Mouse (Mus musculus): ENCODE measurements around the gene Camkk1. TPM values are rescaled to one million over a fixed set of nuclear protein-coding genes. Genes with fewer than 3 reads are reported as not detected.

Camkk1 gene
- polyA plus RNA-seq, 1 experiment from 2014 or later = 2.7 TPM

- H3K9ac ChIP-seq (ENCODE audit: low read length) = 0 out of 2 replicates have a peak overlapping the region, but pooled peaks have one; percentile 22
- H3K4me3 ChIP-seq (ENCODE audit: low read depth, low read length) = no peak overlapping the region
- 61% methylated on average over 5 of the region's 5 CpGs for WGBS
- no peak for DNase-seq (ENCODE audit: low spot score)
- no peak overlapping the region; the same call in 1 of the 2 replicates for H3K4me2 ChIP-seq (ENCODE audit: low read depth, severe bottlenecking)
- no peaks in the 10 kb centered on the region for H3K9me3 ChIP-seq (ENCODE audit: control insufficient read depth, low read length)
- no peak for ATAC-seq (ENCODE audit: insufficient number of reproducible peaks, low FRiP score, low TSS enrichment, low read depth)
- H3K27ac ChIP-seq (replicated peaks; ENCODE audit: low read depth, low read length) = no peak overlapping the region
- no peaks in the 10 kb centered on the region for H3K27me3 ChIP-seq (ENCODE audit: control insufficient read depth, insufficient read depth, low read length)
- H3K4me1 ChIP-seq (ENCODE audit: control insufficient read depth, insufficient read depth, low read length) = no peaks in the 10 kb centered on the region; the same call in 1 of the 2 replicates
- H3K36me3 ChIP-seq (ENCODE audit: control insufficient read depth, insufficient read depth, low read length) = no peaks in the 10 kb centered on the region
Measured at GRCm38 (mm10) chr11:73031536-73031935, 12.7 kb downstream of the Camkk1 start.

- Histone ChIP-seq H3K4me1 (ENCODE audit: control insufficient read depth, insufficient read depth, low read length) (no peaks in the 10 kb centered on the region; the same call in 1 of the 2 replicates), H3K4me2 (ENCODE audit: low read depth, severe bottlenecking) (no peak overlapping the region), H3K4me3 (ENCODE audit: low read depth, low read length) (no peak overlapping the region), H3K9me3 (ENCODE audit: control insufficient read depth, low read length) (no peaks in the 10 kb centered on the region), H3K27ac (replicated peaks; ENCODE audit: low read depth, low read length) (no peak overlapping the region), H3K9ac (ENCODE audit: low read length) (no peak overlapping the region), H3K27me3 (ENCODE audit: control insufficient read depth, insufficient read depth, low read length) (no peaks in the 10 kb centered on the region), H3K36me3 (ENCODE audit: control insufficient read depth, insufficient read depth, low read length) (no peaks in the 10 kb centered on the region; the same call in 1 of the 2 replicates)
- 83% methylated on average over 7 of the region's 7 CpGs for WGBS
- ATAC-seq (ENCODE audit: insufficient number of reproducible peaks, low FRiP score, low TSS enrichment, low read depth) = no peak
- DNase-seq (ENCODE audit: low spot score) = no peak
Measured at GRCm38 (mm10) chr11:73036077-73036476, 17.3 kb downstream of the Camkk1 start.

- H3K4me2 ChIP-seq (ENCODE audit: low read depth, severe bottlenecking) = no peak overlapping the region
- H3K27ac ChIP-seq (replicated peaks; ENCODE audit: low read depth, low read length) = no peak overlapping the region
- no peaks in the 10 kb centered on the region for H3K4me1 ChIP-seq (ENCODE audit: control insufficient read depth, insufficient read depth, low read length)
- DNase-seq (ENCODE audit: low spot score) (no peak), ATAC-seq (ENCODE audit: insufficient number of reproducible peaks, low FRiP score, low TSS enrichment, low read depth) (no peak)
- no peak overlapping the region for H3K4me3 ChIP-seq (ENCODE audit: low read depth, low read length)
- 60% methylated on average over 6 of the region's 6 CpGs for WGBS
- no peaks in the 10 kb centered on the region for H3K9me3 ChIP-seq (ENCODE audit: control insufficient read depth, low read length)
- no peak overlapping the region for H3K9ac ChIP-seq (ENCODE audit: low read length)
- H3K27me3 ChIP-seq (ENCODE audit: control insufficient read depth, insufficient read depth, low read length) = no peaks in the 10 kb centered on the region
- no peaks in the 10 kb centered on the region; the same call in 1 of the 2 replicates for H3K36me3 ChIP-seq (ENCODE audit: control insufficient read depth, insufficient read depth, low read length)
Measured at GRCm38 (mm10) chr11:73036889-73037288, 18.1 kb downstream of the Camkk1 start.

- H3K27ac ChIP-seq (replicated peaks; ENCODE audit: low read depth, low read length) = no peak overlapping the region
- DNase-seq (ENCODE audit: low spot score) (no peak), ATAC-seq (ENCODE audit: insufficient number of reproducible peaks, low FRiP score, low TSS enrichment, low read depth) (no peak)
- no peaks in the 10 kb centered on the region for H3K4me1 ChIP-seq (ENCODE audit: control insufficient read depth, insufficient read depth, low read length)
- no peaks in the 10 kb centered on the region; the same call in 1 of the 2 replicates for H3K36me3 ChIP-seq (ENCODE audit: control insufficient read depth, insufficient read depth, low read length)
- WGBS = 94% methylated on average over 3 of the region's 3 CpGs
- no peaks in the 10 kb centered on the region for H3K9me3 ChIP-seq (ENCODE audit: control insufficient read depth, low read length)
- H3K27me3 ChIP-seq (ENCODE audit: control insufficient read depth, insufficient read depth, low read length) = no peaks in the 10 kb centered on the region
- H3K4me3 ChIP-seq (ENCODE audit: low read depth, low read length) = no peak overlapping the region
- no peak overlapping the region for H3K9ac ChIP-seq (ENCODE audit: low read length)
- no peak overlapping the region for H3K4me2 ChIP-seq (ENCODE audit: low read depth, severe bottlenecking)
Measured at GRCm38 (mm10) chr11:73037691-73038090, 18.9 kb downstream of the Camkk1 start.

GRCm38 (mm10) chr11:73039102-73039799 lies 20.4 kb downstream of the Camkk1 start:
- WGBS = 63% methylated on average over 9 of the region's 9 CpGs
- DNase-seq (ENCODE audit: low spot score) (peak; percentile 71), ATAC-seq (ENCODE audit: insufficient number of reproducible peaks, low FRiP score, low TSS enrichment, low read depth) (no peak)

GRCm38 (mm10) chr11:73044229-73044755 lies 25.5 kb downstream of the Camkk1 start:
- ATAC-seq (ENCODE audit: insufficient number of reproducible peaks, low FRiP score, low TSS enrichment, low read depth) (no peak), DNase-seq (ENCODE audit: low spot score) (no peak)
- no peak overlapping the region for H3K27ac ChIP-seq (replicated peaks; ENCODE audit: low read depth, low read length)
- no peak overlapping the region for H3K4me2 ChIP-seq (ENCODE audit: low read depth, severe bottlenecking)
- H3K4me3 ChIP-seq (ENCODE audit: low read depth, low read length) = no peak overlapping the region
- no peaks in the 10 kb centered on the region for H3K36me3 ChIP-seq (ENCODE audit: control insufficient read depth, insufficient read depth, low read length)
- no peaks in the 10 kb centered on the region for H3K9me3 ChIP-seq (ENCODE audit: control insufficient read depth, low read length)
- H3K27me3 ChIP-seq (ENCODE audit: control insufficient read depth, insufficient read depth, low read length) = no peaks in the 10 kb centered on the region
- H3K4me1 ChIP-seq (ENCODE audit: control insufficient read depth, insufficient read depth, low read length) = 0 out of 2 replicates have a peak, but pooled peaks cover 4% of the 10 kb centered on the region
- H3K9ac ChIP-seq (ENCODE audit: low read length) = no peak overlapping the region
- 51% methylated on average over 6 of the region's 6 CpGs for WGBS

More at GRCm38 (mm10) chr11:73039102-73039799, 20.4 kb downstream of the Camkk1 start:
- Histone ChIP-seq H3K27me3 (ENCODE audit: control insufficient read depth, insufficient read depth, low read length) (no peaks in the 10 kb centered on the region), H3K27ac (replicated peaks; ENCODE audit: low read depth, low read length) (no peak overlapping the region), H3K4me3 (ENCODE audit: low read depth, low read length) (no peak overlapping the region), H3K4me1 (ENCODE audit: control insufficient read depth, insufficient read depth, low read length) (no peaks in the 10 kb centered on the region), H3K9me3 (ENCODE audit: control insufficient read depth, low read length) (no peaks in the 10 kb centered on the region), H3K36me3 (ENCODE audit: control insufficient read depth, insufficient read depth, low read length) (no peaks in the 10 kb centered on the region; the same call in 1 of the 2 replicates), H3K9ac (ENCODE audit: low read length) (no peak overlapping the region), H3K4me2 (ENCODE audit: low read depth, severe bottlenecking) (no peak overlapping the region)

- 78% methylated on average over 4 of the region's 4 CpGs for WGBS
- no peak for DNase-seq (ENCODE audit: low spot score)
- no peak overlapping the region for H3K4me2 ChIP-seq (ENCODE audit: low read depth, severe bottlenecking)
Measured at GRCm38 (mm10) chr11:73044789-73045188, 26.0 kb downstream of the Camkk1 start.

GRCm38 (mm10) chr11:73047542-73047996 lies 28.8 kb downstream of the Camkk1 start, which contains the start of gene Ncbp3:
Gene Ncbp3, plus strand, starts transcription at chr11:73047783.
- peak; percentile 94 for ATAC-seq (ENCODE audit: insufficient number of reproducible peaks, low FRiP score, low TSS enrichment, low read depth)
- H3K4me1 ChIP-seq (ENCODE audit: control insufficient read depth, insufficient read depth, low read length) = 0 out of 2 replicates have a peak, but pooled peaks cover 4% of the 10 kb centered on the region
- under 1% methylated on average over 39 of the region's 39 CpGs for WGBS
- H3K9me3 ChIP-seq (ENCODE audit: control insufficient read depth, low read length) = no peaks in the 10 kb centered on the region
- peak within 1 kb of the TSS; percentile 87 for H3K9ac ChIP-seq (ENCODE audit: low read length)
- no peaks in the 10 kb centered on the region for H3K27me3 ChIP-seq (ENCODE audit: control insufficient read depth, insufficient read depth, low read length)
- peak within 1 kb of the TSS; percentile 82 for H3K4me3 ChIP-seq (ENCODE audit: low read depth, low read length)
- H3K27ac ChIP-seq (replicated peaks; ENCODE audit: low read depth, low read length) = 0 out of 2 replicates have a peak within 1 kb of the TSS, but pooled peaks have one; percentile 32
- peak; percentile 98 for DNase-seq (ENCODE audit: low spot score)
- H3K36me3 ChIP-seq (ENCODE audit: control insufficient read depth, insufficient read depth, low read length) = peaks cover 5% of the 10 kb centered on the region; the same call in 1 of the 2 replicates
- peak within 1 kb of the TSS; percentile 72 for H3K4me2 ChIP-seq (ENCODE audit: low read depth, severe bottlenecking)

More at GRCm38 (mm10) chr11:73044789-73045188, 26.0 kb downstream of the Camkk1 start:
- Histone ChIP-seq H3K27me3 (ENCODE audit: control insufficient read depth, insufficient read depth, low read length) (no peaks in the 10 kb centered on the region), H3K4me1 (ENCODE audit: control insufficient read depth, insufficient read depth, low read length) (0 out of 2 replicates have a peak, but pooled peaks cover 4% of the 10 kb centered on the region), H3K9me3 (ENCODE audit: control insufficient read depth, low read length) (no peaks in the 10 kb centered on the region), H3K27ac (replicated peaks; ENCODE audit: low read depth, low read length) (no peak overlapping the region), H3K4me3 (ENCODE audit: low read depth, low read length) (no peak overlapping the region), H3K36me3 (ENCODE audit: control insufficient read depth, insufficient read depth, low read length) (no peaks in the 10 kb centered on the region), H3K9ac (ENCODE audit: low read length) (no peak overlapping the region)
- no peak for ATAC-seq (ENCODE audit: insufficient number of reproducible peaks, low FRiP score, low TSS enrichment, low read depth)

All from limb, embryonic 11.5 days (tissue).